Mouse (Mus musculus): Measurements from ENCODE around the gene Plxna2.

The Plxna2 gene

DNA sequence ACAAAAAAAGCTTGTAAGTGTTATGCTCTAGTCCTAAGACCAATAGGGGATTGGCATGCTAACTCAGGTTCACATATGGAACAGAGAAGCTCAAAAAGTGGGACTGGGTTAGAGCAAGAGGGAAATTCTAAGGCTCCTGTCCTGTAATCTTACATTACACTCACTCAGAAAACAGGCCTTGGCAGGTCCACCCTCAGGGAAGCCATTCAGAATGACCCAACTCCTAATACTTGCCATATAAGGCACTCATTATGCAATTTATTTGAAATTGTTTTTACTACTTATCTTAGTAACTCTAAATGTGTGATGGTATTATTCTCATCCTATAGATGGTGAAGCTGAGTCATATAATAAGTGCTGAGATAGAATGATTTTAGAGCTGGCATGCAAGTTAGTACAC, 146.9 kb downstream of the Plxna2 start:
- DNase-seq (ENCODE audit: low spot score in 2 of 2), result no peak

DNA sequence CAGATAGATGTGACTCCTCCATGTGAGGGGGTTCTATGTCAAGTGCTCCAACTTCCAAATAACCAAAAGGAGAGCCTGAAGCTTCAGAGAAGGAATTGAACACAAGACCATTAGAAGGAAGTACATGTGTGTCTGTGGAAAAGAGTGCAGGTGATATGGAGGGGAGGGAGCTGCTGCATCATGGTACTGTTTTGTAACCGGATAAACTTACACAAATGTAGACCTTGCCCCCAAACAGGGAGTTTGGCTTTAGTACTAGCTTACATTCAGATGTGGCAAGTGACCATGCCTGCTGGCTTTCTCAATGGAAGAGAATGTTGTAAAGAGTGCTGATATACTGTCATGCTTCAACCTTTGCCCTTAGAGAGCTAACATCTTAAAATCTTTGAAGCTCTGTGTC, 150.8 kb downstream of the Plxna2 start:
- no peak for DNase-seq (ENCODE audit: low spot score in 2 of 2)

DNA sequence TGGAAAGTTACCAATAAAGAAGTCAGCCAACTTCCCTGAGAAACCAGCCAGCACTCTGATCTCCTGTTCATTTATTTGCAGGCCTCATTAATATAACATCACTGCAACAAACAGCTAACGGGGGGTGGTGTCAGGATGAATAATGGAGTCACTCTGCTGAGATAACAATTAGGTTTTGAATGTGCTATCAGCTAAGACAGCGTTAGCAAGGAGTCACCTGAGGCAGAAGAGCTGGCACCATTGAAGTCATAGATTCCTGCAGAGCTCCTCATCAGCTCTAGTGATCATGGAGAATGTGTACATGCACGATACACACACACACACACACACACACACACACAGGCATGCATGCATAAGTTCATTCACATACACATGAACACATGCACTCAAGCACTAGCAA, 154.0 kb downstream of the Plxna2 start:
- DNase-seq (ENCODE audit: low spot score in 2 of 2), result no peak

DNA sequence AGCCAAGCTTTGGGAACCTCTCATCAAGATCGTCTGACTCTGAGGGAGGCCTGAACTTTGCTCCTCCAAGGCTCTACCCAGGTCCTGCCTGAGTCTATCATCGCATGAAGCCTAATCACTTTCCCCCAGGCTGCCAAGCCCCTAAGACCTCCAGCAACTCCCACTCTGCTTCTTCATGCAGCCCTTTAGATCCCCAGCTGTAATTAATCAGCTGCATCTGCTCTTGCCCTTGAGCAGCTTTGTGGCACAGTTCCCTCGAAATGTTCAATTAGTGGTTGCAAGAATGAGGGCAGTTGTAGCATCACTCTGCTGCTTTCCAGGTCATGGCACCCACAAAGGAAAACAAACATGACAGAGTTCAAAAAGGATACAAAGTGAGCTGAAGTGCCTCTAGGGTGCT, 155.9 kb downstream of the Plxna2 start:
- DNase-seq (ENCODE audit: low spot score in 2 of 2), result no peak

GRCm38 (mm10) chr1:194774350-194774749, 156.3 kb downstream of the Plxna2 start:
- no peak for DNase-seq (ENCODE audit: low spot score in 2 of 2)

DNA sequence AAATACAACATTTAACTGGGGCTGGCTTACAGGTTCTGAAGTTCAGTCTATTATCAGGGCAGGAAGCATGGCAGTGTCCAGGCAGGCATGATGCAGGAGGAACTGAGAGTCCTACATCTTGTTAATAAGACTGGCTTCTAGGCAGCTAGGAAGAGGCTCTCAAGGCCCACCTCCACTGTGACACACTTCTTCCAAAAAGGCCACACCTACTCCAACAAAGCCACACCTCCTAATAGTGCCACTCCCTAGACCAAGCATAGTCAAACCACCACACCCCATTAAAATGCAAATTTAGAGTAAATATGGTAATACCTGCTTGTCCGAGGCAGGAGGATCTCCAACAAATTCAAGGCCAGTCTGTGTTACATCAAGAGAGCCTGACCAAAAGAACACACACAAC, 156.7 kb downstream of the Plxna2 start:
- no peak for DNase-seq (ENCODE audit: low spot score in 2 of 2)

GRCm38 (mm10) chr1:194775656-194776374, 157.8 kb downstream of the Plxna2 start:
- no peak for DNase-seq (ENCODE audit: low spot score in 2 of 2)

- DNase-seq (ENCODE audit: low spot score in 2 of 2), result no peak
Observed at GRCm38 (mm10) chr1:194776510-194777244, 158.7 kb downstream of the Plxna2 start.

DNA sequence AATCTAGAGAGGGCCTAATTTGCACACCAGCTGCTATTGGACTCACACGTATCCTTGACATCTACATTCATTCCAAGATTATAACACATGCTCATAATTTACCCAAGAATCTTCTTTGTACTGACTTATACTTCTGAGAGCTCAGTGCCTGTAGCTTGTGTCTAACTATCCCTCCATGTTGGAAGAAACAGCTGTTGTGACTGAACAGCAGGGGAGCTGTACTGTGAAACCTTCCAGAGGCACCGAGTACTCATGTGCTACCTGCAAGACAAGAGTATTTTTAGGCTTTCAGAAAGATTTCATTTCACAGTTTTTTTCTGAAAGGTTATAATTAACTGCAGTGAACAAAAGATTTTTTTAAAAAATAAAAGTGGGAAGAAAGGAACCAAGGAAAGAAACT, 159.6 kb downstream of the Plxna2 start:
- DNase-seq (ENCODE audit: low spot score in 2 of 2), result no peak

GRCm38 (mm10) chr1:194780392-194780791, 162.4 kb downstream of the Plxna2 start:
- DNase-seq (ENCODE audit: low spot score in 2 of 2), result no peak

GRCm38 (mm10) chr1:194780794-194781390, 162.9 kb downstream of the Plxna2 start:
- no peak for DNase-seq (ENCODE audit: low spot score in 2 of 2)

- no peak for DNase-seq (ENCODE audit: low spot score in 2 of 2)
Observed at GRCm38 (mm10) chr1:194781556-194781955, 163.5 kb downstream of the Plxna2 start.

- no peak for DNase-seq (ENCODE audit: low spot score in 2 of 2)
Observed at GRCm38 (mm10) chr1:194782325-194782724, 164.3 kb downstream of the Plxna2 start.

DNA sequence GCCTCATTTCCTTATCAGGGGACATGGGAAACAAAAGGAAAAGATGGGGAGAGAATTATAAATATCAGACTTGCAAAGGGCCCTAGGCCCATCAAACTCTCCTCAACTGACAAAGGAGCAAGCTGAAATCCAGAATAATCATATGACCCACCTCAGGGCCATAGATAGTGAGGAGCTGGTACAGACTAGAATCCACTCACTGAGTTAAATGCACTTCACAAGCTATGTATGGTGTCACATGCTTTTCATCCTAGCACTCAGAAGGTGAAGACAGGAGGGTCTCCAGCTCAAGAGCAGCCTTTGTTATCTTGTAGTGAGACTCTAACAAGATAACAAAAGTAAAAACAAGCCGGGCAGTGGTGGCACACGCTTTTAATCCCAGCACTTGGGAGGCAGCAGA, 169.6 kb downstream of the Plxna2 start:
- DNase-seq (ENCODE audit: low spot score in 2 of 2), result no peak

DNA sequence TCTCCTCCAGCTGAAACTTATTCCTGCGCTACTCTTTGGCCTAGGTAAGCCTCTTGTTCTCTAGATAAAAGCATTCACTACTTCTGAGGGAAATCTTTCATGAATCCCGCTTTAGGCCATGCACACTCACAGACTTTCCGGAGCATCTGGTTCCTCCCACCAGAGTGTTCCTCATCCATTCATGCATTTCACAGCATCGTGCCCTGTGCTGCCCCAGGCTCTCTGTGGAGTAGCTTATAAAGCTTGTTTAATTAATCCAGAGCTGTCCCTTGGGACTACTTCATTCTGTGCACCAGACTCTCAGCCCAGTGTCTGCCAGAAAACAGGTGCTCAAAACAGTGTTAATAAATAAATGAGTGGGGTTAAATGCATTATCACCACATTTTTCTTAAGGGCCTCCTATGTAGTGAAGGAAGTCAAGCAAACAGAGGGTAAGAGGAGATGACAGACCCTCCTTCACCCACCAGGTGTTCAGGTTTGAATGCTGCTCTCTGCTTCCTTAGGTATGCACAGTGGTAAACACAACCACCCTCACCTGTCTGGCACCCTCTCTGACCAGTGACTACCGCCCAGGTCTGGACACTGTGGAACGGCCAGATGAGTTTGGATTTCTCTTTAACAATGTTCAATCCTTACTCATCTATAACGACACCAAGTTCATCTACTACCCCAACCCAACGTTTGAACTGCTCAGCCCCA, 175.4 kb downstream of the Plxna2 start:
- no peak for DNase-seq (ENCODE audit: low spot score in 2 of 2)

DNA sequence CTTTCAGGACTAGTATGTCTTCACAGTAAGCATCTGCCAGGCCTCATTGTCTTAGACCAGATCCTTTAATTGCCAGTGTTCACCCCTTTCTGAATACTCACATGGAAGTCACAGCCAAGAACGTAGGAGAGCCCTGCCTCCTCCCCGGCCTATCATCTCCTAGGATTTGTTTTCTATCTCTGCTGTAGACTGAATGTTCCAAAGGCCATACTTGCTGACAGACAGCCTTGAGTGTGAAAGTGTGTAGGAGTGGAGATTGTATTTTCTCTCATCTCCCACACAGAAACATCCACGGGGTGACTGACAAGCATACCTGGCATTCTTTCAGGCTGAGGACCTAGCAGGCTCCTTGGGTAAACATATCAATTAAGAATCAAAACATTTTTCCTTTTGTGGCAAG, 177.3 kb downstream of the Plxna2 start:
- DNase-seq (ENCODE audit: low spot score in 2 of 2), result peak; percentile 33 to 47

DNA sequence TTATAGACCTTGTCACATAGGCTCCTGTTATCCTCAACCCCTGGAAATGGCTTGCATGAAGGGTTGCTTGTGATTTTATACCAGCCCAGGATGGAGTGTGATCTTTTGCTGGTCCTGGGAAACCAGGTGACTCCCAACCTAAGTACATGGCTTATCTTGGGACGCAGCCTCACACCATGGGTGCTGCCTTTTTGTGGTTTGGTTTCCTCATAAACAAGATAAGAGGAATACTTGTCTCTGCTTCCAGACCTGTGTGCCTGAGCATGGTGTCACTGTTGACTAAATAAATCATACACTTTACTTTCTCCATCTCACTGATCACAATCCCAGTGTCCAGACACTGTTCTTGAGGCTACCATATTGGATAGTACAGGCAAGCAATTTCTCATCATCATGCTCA, 179.8 kb downstream of the Plxna2 start:
- DNase-seq (ENCODE audit: low spot score in 2 of 2), result no peak

DNA sequence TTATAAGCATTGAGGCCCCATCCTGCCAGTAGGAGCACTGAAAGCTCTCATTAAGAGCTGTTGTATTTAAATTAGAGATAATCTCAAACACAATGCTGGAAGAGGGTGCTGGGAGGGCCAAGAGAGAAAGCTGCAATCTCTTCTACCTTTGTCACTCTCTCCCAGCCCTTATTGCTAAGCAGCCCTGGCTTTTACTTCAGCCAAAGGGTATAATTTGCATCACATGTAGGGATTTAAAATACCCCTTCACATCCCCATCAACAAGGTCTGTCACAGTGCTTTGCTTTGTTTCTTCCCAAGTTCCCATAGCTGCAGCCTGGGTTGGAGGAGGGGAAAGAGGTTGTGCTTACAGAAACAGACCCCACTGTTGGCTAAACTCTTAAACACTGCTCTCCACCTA, 180.5 kb downstream of the Plxna2 start:
- DNase-seq (ENCODE audit: low spot score in 2 of 2), result no peak

DNA sequence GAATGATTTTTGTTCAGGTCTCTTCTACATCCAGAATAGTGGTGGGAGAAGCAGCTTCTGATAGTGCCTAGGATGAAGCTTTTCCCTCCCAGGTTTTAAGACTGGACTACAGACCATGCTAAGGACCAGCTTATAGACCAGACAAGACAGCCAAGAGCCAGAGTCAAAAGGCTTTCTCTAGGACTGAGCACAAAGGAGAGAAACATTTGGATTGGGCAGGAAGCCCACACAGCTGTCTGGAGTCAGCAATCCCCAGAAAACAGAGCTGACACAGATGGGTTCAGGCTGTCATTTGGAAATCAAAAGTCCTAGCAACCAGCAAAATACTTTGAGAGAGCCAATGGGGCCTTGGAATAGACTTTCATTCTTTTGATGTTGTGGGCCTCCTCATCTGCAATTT, 190.2 kb downstream of the Plxna2 start:
- DNase-seq (ENCODE audit: low spot score in 2 of 2), result no peak

- no peak for DNase-seq (ENCODE audit: low spot score in 2 of 2)
Observed at GRCm38 (mm10) chr1:194808681-194809080, 190.7 kb downstream of the Plxna2 start.

GRCm38 (mm10) chr1:194809600-194809999, 191.6 kb downstream of the Plxna2 start:
- DNase-seq (ENCODE audit: low spot score in 2 of 2), result no peak

DNA sequence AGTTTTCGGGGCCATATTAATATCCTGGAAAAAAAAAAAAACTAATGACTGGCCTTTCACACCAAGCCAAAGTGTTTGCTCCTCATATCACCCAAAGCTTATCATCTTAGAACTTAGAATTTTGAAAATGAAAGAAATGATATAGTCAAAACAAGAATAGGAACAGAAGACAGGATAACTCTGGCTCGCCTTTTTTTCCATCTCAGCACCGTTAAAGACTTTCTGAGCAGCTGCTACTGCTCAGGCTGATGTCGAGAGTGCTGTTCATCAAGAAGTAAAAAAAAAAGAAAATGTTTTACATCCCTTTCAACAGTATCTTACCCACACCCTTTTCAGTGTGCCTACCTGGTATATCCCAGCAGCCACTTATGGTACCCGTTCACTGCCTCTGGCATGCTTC, 196.2 kb downstream of the Plxna2 start:
- DNase-seq (ENCODE audit: low spot score in 2 of 2), result no peak
